Mouse (Mus musculus) bone marrow, adult 2 months (tissue): ENCODE measurements around the gene Ccdc158.

Experiments
- CTCF ChIP-seq: fragments of 200-500 bp; IDR thresholded peaks from 2 replicates; pipeline ENCODE4 v1.5.1; 2011; ENCODE audit warnings: low read length, control low read depth; ENCODE audit not compliant: control insufficient read depth, insufficient read depth
- POLR2A ChIP-seq: fragments of 200-500 bp; IDR thresholded peaks from 2 replicates; pipeline ENCODE4 v1.6.1; 2011; ENCODE audit warnings: low read depth, mild to moderate bottlenecking, control low read depth, low read length, borderline replicate concordance; ENCODE audit not compliant: control insufficient read depth

- no peak for TF ChIP-seq CTCF
- no peak for TF ChIP-seq POLR2A
Observed at GRCm38 (mm10) chr5:92721610-92722009, 46.5 kb upstream of the Ccdc158 start.
